Mouse (Mus musculus) intestine, embryonic 16.5 days (tissue): Measurements from ENCODE around the gene Gtf2h1. TPM values are rescaled to one million over a fixed set of nuclear protein-coding genes. Genes with fewer than 3 reads are reported as not detected.

Experiments used
- ATAC-seq: fragments of 200-750 bp; cut with Nextera tagmentation; 2 replicates; pipeline ENCODE4 v1.8.0; 2017; ENCODE audit warnings: moderate TSS enrichment, moderate library complexity
- H3K27ac ChIP-seq: fragments of 300-500 bp; sonication (generic); 2 replicates; pipeline ENCODE4 v1.5.1; 2014; ENCODE audit warnings: mild to moderate bottlenecking, low read length
- H3K27me3 ChIP-seq: fragments of 300-500 bp; sonication (generic); replicated peaks from 2 replicates; pipeline ENCODE4 v1.6.1; 2014; ENCODE audit warnings: low read length, control low read depth, mixed read lengths; ENCODE audit not compliant: control insufficient read depth, insufficient read depth
- H3K36me3 ChIP-seq: fragments of 300-500 bp; sonication (generic); 2 replicates; pipeline ENCODE4 v1.6.1; 2014; ENCODE audit warnings: low read length, control low read depth; ENCODE audit not compliant: control insufficient read depth, insufficient read depth
- H3K4me1 ChIP-seq: fragments of 300-500 bp; sonication (generic); 2 replicates; pipeline ENCODE4 v1.6.1; 2014; ENCODE audit warnings: low read length, control low read depth, mixed read lengths; ENCODE audit not compliant: control insufficient read depth, insufficient read depth
- H3K4me2 ChIP-seq: fragments of 300-500 bp; sonication (generic); 2 replicates; pipeline ENCODE4 v1.6.1; 2014; ENCODE audit warnings: low read depth, low read length, control low read depth
- H3K4me3 ChIP-seq: fragments of 300-500 bp; sonication (generic); 2 replicates; pipeline ENCODE4 v1.5.1; 2014; ENCODE audit warnings: mild to moderate bottlenecking, low read length
- H3K9ac ChIP-seq: fragments of 300-500 bp; sonication (generic); 2 replicates; pipeline ENCODE4 v1.6.1; 2014; ENCODE audit warnings: low read depth, low read length
- H3K9me3 ChIP-seq: fragments of 300-500 bp; sonication (generic); 2 replicates; pipeline ENCODE4 v1.6.1; 2016; ENCODE audit warnings: low read length, control low read depth; ENCODE audit not compliant: control insufficient read depth
- WGBS: fragments of 180-500 bp; shearing (Covaris S2); extraction: QIAGEN DNeasy Blood & Tissue Kit; methylation state at CpG from one replicate; pipeline ENCODE4 v1.1.7; 2014; 5-methylcytosine and 5-hydroxymethylcytosine counted together
- polyA plus RNA-seq: library from polyadenylated mRNA; unstranded; fragments of >200 nt; fragmentation: Nextera tagmentation; extraction: Ambion mirVana; gene quantifications from 2 replicates; pipeline ENCODE4 v1.2.1, GENCODE M21; 2015

Gtf2h1 gene
- polyA plus RNA-seq, 1 experiment from 2014 or later, result 78.5 TPM

GRCm38 (mm10) chr7:46842278-46842677, 46.4 kb downstream of the Gtf2h1 start:
- Histone ChIP-seq H3K27ac (no peak overlapping the region), H3K27me3 (no peaks in the 10 kb centered on the region), H3K9me3 (no peaks in the 10 kb centered on the region), H3K9ac (no peak overlapping the region), H3K4me1 (peaks cover 46% of the 10 kb centered on the region), H3K36me3 (no peaks in the 10 kb centered on the region), H3K4me3 (no peak overlapping the region), H3K4me2 (no peak overlapping the region)
- WGBS, result 33% methylated on average over 5 of the region's 5 CpGs
- ATAC-seq, result no peak

- Histone ChIP-seq H3K4me3 (no peak overlapping the region), H3K9ac (no peak overlapping the region), H3K4me2 (no peak overlapping the region), H3K4me1 (peaks cover 37% of the 10 kb centered on the region), H3K27ac (no peak overlapping the region), H3K27me3 (no peaks in the 10 kb centered on the region), H3K9me3 (no peaks in the 10 kb centered on the region), H3K36me3 (no peaks in the 10 kb centered on the region; the same call in 1 of the 2 replicates)
- 87% methylated on average over 4 of the region's 4 CpGs for WGBS
- ATAC-seq, result no peak
Observed at GRCm38 (mm10) chr7:46843576-46843975, 47.7 kb downstream of the Gtf2h1 start.

GRCm38 (mm10) chr7:46845211-46845977, 49.5 kb downstream of the Gtf2h1 start:
- peaks cover 23% of the 10 kb centered on the region for H3K4me1 ChIP-seq
- H3K36me3 ChIP-seq, result peaks cover 5% of the 10 kb centered on the region
- peak overlapping the region; percentile 84 for H3K4me2 ChIP-seq
- under 1% methylated on average over 51 of the region's 51 CpGs for WGBS
- no peaks in the 10 kb centered on the region for H3K27me3 ChIP-seq
- H3K27ac ChIP-seq, result peak overlapping the region; percentile 98
- ATAC-seq, result peak; percentile 90
- peak overlapping the region; percentile 100 for H3K9ac ChIP-seq
- peak overlapping the region; percentile 96 for H3K4me3 ChIP-seq
- no peaks in the 10 kb centered on the region for H3K9me3 ChIP-seq

GRCm38 (mm10) chr7:46845978-46846485, 50.1 kb downstream of the Gtf2h1 start:
- ATAC-seq, result peak; percentile 34
- H3K27ac ChIP-seq, result peak overlapping the region; percentile 98
- 0% methylated on average over 36 of the region's 36 CpGs for WGBS
- peak overlapping the region; percentile 100 for H3K9ac ChIP-seq
- H3K4me3 ChIP-seq, result peak overlapping the region; percentile 96
- H3K4me2 ChIP-seq, result peak overlapping the region; percentile 84
- peaks cover 8% of the 10 kb centered on the region for H3K36me3 ChIP-seq
- peaks cover 19% of the 10 kb centered on the region for H3K4me1 ChIP-seq
- no peaks in the 10 kb centered on the region for H3K27me3 ChIP-seq
- no peaks in the 10 kb centered on the region for H3K9me3 ChIP-seq

GRCm38 (mm10) chr7:46846486-46847244, 50.8 kb downstream of the Gtf2h1 start:
- ATAC-seq, result peak; percentile 37
- under 1% methylated on average over 28 of the region's 28 CpGs for WGBS
- Histone ChIP-seq H3K27ac (peak overlapping the region; percentile 98), H3K4me2 (peak overlapping the region; percentile 84), H3K36me3 (peaks cover 14% of the 10 kb centered on the region), H3K9ac (peak overlapping the region; percentile 100), H3K9me3 (no peaks in the 10 kb centered on the region), H3K4me1 (peaks cover 16% of the 10 kb centered on the region), H3K27me3 (no peaks in the 10 kb centered on the region), H3K4me3 (peak overlapping the region; percentile 96)

- no peak overlapping the region for H3K9ac ChIP-seq
- 82% methylated on average over 5 of the region's 5 CpGs for WGBS
- no peak overlapping the region for H3K4me2 ChIP-seq
- ATAC-seq, result no peak
- H3K4me3 ChIP-seq, result no peak overlapping the region
- no peaks in the 10 kb centered on the region for H3K27me3 ChIP-seq
- no peaks in the 10 kb centered on the region for H3K9me3 ChIP-seq
- H3K36me3 ChIP-seq, result peaks cover 34% of the 10 kb centered on the region
- no peak overlapping the region for H3K27ac ChIP-seq
- H3K4me1 ChIP-seq, result peaks cover 14% of the 10 kb centered on the region
Observed at GRCm38 (mm10) chr7:46849287-46849686, 53.4 kb downstream of the Gtf2h1 start.

- 70% methylated on average over 7 of the region's 7 CpGs for WGBS
- no peak for ATAC-seq
- Histone ChIP-seq H3K27ac (no peak overlapping the region), H3K27me3 (no peaks in the 10 kb centered on the region), H3K4me3 (no peak overlapping the region), H3K36me3 (peaks cover 35% of the 10 kb centered on the region), H3K9ac (no peak overlapping the region), H3K4me1 (peaks cover 7% of the 10 kb centered on the region; the same call in 1 of the 2 replicates), H3K4me2 (no peak overlapping the region), H3K9me3 (no peaks in the 10 kb centered on the region)
Observed at GRCm38 (mm10) chr7:46851026-46851425, 55.1 kb downstream of the Gtf2h1 start.

- no peak overlapping the region for H3K27ac ChIP-seq
- peaks cover 35% of the 10 kb centered on the region for H3K36me3 ChIP-seq
- H3K4me3 ChIP-seq, result no peak overlapping the region
- 0 out of 2 replicates have a peak, but pooled peaks cover 5% of the 10 kb centered on the region for H3K4me1 ChIP-seq
- H3K27me3 ChIP-seq, result no peaks in the 10 kb centered on the region
- no peak for ATAC-seq
- no peak overlapping the region for H3K4me2 ChIP-seq
- WGBS, result 92% methylated on average over 1 of the region's 1 CpGs
- H3K9ac ChIP-seq, result no peak overlapping the region
- H3K9me3 ChIP-seq, result no peaks in the 10 kb centered on the region
Observed at GRCm38 (mm10) chr7:46852666-46853065, 56.8 kb downstream of the Gtf2h1 start.

- Histone ChIP-seq H3K27me3 (no peaks in the 10 kb centered on the region), H3K4me1 (0 out of 2 replicates have a peak, but pooled peaks cover 5% of the 10 kb centered on the region), H3K36me3 (peaks cover 35% of the 10 kb centered on the region), H3K9ac (no peak overlapping the region), H3K9me3 (no peaks in the 10 kb centered on the region), H3K4me3 (no peak overlapping the region), H3K27ac (no peak overlapping the region), H3K4me2 (no peak overlapping the region)
- ATAC-seq, result no peak
- 86% methylated on average over 9 of the region's 9 CpGs for WGBS
Observed at GRCm38 (mm10) chr7:46853365-46853764, 57.5 kb downstream of the Gtf2h1 start.
